Mouse (Mus musculus): Measurements from ENCODE around the gene Pllp.

Gene Pllp

GRCm38 (mm10) chr8:94695994-94696384 is at the start of gene Pllp:
Pllp (minus strand) TSS chr8:94696278.
- peak; percentile 47 for DNase-seq

- no peak for DNase-seq
These were observed 49.6 kb upstream of the Pllp start, which contains the start of gene Ccl22 for GRCm38 (mm10) chr8:94745476-94746184. Ccl22 (plus strand) TSS chr8:94745590.

DNA sequence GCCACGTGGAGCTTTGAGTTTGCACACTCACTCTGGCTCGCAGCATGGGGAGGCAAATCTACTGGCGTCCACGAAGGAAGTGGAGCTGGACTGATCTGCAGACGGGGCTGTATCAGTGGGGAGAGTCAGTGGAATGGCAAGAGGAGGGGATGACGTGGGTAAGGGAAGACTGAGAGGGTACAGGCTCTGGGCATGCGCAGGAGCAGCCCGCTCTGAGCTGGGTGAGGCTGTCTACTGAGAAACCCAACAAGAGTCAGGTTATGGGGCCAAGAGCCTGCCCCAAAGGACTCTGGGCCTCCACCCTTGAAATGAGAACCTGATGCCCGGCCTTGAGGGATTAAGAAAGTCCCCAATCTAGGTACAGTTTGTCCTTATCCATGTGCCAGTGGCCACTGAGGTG is 48.9 kb upstream of the Pllp start:
- no peak for DNase-seq

- no peak for DNase-seq
These were observed 48.4 kb upstream of the Pllp start for GRCm38 (mm10) chr8:94744484-94744883.

- no peak for DNase-seq
These were observed 45.6 kb upstream of the Pllp start for GRCm38 (mm10) chr8:94741726-94742125.

DNA sequence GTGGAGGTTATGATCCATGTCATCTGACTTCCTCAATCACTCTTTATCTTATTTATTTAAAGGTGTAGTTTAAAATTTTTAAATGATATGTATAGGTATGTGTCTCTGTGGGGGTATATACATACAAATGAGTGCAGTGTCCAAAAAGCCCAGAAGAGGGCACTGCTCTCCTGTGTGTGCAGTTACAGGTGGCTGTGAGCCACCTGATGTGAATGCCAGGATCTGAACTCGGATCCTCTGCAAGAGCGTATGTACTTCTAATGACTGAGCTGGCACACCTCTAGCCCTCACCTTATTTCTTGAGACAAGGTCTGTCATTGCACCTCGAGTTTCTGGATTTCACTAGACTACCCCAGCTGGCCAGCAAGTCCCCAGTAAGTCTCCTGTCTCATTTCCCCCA is 44.5 kb upstream of the Pllp start:
- no peak for DNase-seq

- no peak for DNase-seq
These were observed 43.8 kb upstream of the Pllp start for GRCm38 (mm10) chr8:94739829-94740228.

- no peak for DNase-seq
These were observed 39.5 kb upstream of the Pllp start for GRCm38 (mm10) chr8:94735426-94736094.

- DNase-seq, result no peak
These were observed 38.8 kb upstream of the Pllp start for GRCm38 (mm10) chr8:94734735-94735350.

DNA sequence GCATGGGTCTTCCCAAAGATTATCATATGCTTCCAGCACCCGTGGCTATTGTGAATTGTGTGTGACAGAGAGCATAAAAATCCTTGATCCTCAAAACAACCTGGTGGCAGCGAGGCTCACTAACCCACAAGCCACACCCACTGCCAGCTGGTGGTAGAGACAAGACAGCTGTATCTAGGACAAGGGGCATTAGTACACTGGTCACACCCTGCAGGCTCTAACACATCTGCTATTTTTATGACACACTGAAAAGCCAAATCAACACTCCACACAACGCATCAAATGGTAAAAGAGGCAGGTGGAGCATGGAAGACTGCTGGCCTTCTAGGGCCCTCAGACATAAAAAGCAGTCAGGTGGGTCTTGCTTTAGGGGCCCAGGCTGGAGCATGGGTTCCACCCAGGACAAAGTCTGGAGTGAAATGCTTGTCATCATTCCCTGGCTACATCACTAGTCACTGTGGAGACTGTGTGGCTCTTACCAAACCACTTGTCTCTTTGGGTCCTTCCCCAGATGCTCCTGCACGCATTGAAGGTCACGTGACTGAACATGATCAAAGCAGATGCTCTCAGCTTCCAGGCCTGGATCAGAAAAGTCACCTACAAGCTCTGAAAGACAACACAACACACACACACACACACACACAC is 37.9 kb upstream of the Pllp start:
- DNase-seq, result no peak

DNA sequence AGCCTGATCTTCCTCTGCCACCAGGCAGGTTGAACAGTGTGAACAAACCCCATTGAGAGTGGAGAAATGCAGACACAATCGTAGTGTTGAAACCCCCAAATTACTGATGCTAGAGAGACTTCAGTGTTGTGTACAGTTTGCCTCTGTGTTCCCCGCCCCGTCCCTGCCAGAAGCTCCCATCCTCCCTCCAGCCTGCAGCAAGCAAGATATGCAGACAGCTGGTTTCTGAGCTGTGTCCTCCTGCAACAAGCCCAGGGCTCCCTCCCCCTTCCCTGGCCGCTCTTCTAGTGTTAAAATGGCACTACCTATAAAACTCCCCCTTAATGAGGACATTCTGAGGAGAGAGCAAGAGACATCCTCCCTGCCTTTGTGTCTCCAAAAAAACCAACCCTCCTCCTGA is 33.2 kb upstream of the Pllp start:
- no peak for DNase-seq

- DNase-seq, result no peak
These were observed 29.9 kb upstream of the Pllp start for GRCm38 (mm10) chr8:94725998-94726397.

- no peak for DNase-seq
These were observed 20.8 kb upstream of the Pllp start for GRCm38 (mm10) chr8:94716841-94717240.

- DNase-seq, result no peak
These were observed 19.8 kb upstream of the Pllp start for GRCm38 (mm10) chr8:94715871-94716270.

- no peak for DNase-seq
These were observed 18.5 kb upstream of the Pllp start for GRCm38 (mm10) chr8:94714556-94714955.

- DNase-seq, result peak; percentile 51
These were observed 15.2 kb upstream of the Pllp start for GRCm38 (mm10) chr8:94711160-94711718.

GRCm38 (mm10) chr8:94710336-94710735 is 14.3 kb upstream of the Pllp start:
- DNase-seq, result no peak

- no peak for DNase-seq
These were observed 10.8 kb upstream of the Pllp start for GRCm38 (mm10) chr8:94706732-94707395.

GRCm38 (mm10) chr8:94705581-94706245 is 9.6 kb upstream of the Pllp start:
- DNase-seq, result no peak

GRCm38 (mm10) chr8:94704669-94704984 is 8.5 kb upstream of the Pllp start:
- no peak for DNase-seq

GRCm38 (mm10) chr8:94703972-94704668 is 8.0 kb upstream of the Pllp start:
- peak; percentile 99 for DNase-seq
